Mouse (Mus musculus): ENCODE measurements around the gene Cdc6. TPM values are rescaled to one million over a fixed set of nuclear protein-coding genes. Genes with fewer than 3 reads are reported as not detected.
A peak's percentile ranks its signal among the peaks of the same experiment; 100 is the strongest.

Gene Cdc6
- total RNA-seq (2012; rRNA removed) (47.4 and 78.9 TPM in 2 replicates), total RNA-seq (2014; rRNA removed) (93.7 and 99.3 TPM in 2 replicates), polyA plus RNA-seq (2012; ENCODE audit: insufficient read length, low read depth) (81.3 and 91.9 TPM in 2 replicates)

GRCm38 (mm10) chr11:98907437-98908173 is at the start of gene Cdc6:
Cdc6 (plus strand) TSS chr11:98907801.
- peaks cover 31% of the 10 kb centered on the region for H3K79me2 ChIP-seq (replicated peaks; ENCODE audit: control insufficient read depth, extremely low read depth, insufficient read depth, poor library complexity, severe bottlenecking)
- peak within 1 kb of the TSS; percentile 87 for H3K4me2 ChIP-seq (ENCODE audit: insufficient read depth, low read depth, poor library complexity, severe bottlenecking)
- TF ChIP-seq SIN3A (IDR thresholded peaks at IDR 0.05; ENCODE audit: low read length) = peak; percentile 100
- TF ChIP-seq EP300 (IDR thresholded peaks at IDR 0.05; ENCODE audit: low read length) = no peak
- no peak for TF ChIP-seq PAX5 (IDR thresholded peaks at IDR 0.05; ENCODE audit: low read length)
- peak; percentile 14 for TF ChIP-seq MYC (IDR thresholded peaks at IDR 0.05; ENCODE audit: low read depth, low read length)
- TF ChIP-seq SMC3 (IDR thresholded peaks at IDR 0.05; ENCODE audit: low read depth, low read length) = no peak
- peak; percentile 50 for TF ChIP-seq USF1 (IDR thresholded peaks at IDR 0.05; ENCODE audit: low read depth, low read length)
- 0 out of 2 replicates have a peak, but pooled peaks have one; percentile 40 for TF ChIP-seq UBTF (IDR thresholded peaks at IDR 0.05; ENCODE audit: low read depth, low read length)
- peak; percentile 99 for TF ChIP-seq MXI1 (IDR thresholded peaks at IDR 0.05; ENCODE audit: low read depth, low read length)
- TF ChIP-seq ELF1 (IDR thresholded peaks at IDR 0.05; ENCODE audit: low read depth, low read length) = peak; percentile 99
- TF ChIP-seq CTCF (conservative IDR thresholded peaks at IDR 0.05 in 1 of 2, IDR thresholded peaks at IDR 0.05 in 1 of 2; ENCODE audit: low read depth in 2 of 2, low read length in 2 of 2) = no peak
- TF ChIP-seq BHLHE40 (IDR thresholded peaks at IDR 0.05; ENCODE audit: low read depth, low read length) = no peak
- TF ChIP-seq HCFC1 (IDR thresholded peaks at IDR 0.05; ENCODE audit: low read depth, low read length) = peak; percentile 99
- TF ChIP-seq E2F4 (IDR thresholded peaks at IDR 0.05; ENCODE audit: insufficient replicate concordance, low read depth, low read length) = peak; percentile 99
- TF ChIP-seq TBP (conservative IDR thresholded peaks at IDR 0.05; ENCODE audit: low read depth, low read length) = peak; percentile 98
- TF ChIP-seq POLR2AphosphoS2 (IDR thresholded peaks at IDR 0.05; ENCODE audit: low read depth, low read length) = peak; percentile 90
- peak; percentile 78 for TF ChIP-seq MAZ (IDR thresholded peaks at IDR 0.05; ENCODE audit: low read depth, low read length)
- peak; percentile 48; the same call in 1 of the 2 replicates for TF ChIP-seq GABPA (IDR thresholded peaks at IDR 0.05; ENCODE audit: insufficient replicate concordance, low read depth, low read length)
- peak; percentile 98 for TF ChIP-seq POLR2A (IDR thresholded peaks at IDR 0.05; ENCODE audit: low read depth, low read length)
- TF ChIP-seq ZMIZ1 (IDR thresholded peaks at IDR 0.05; ENCODE audit: low read depth, low read length) = peak; percentile 90
- TF ChIP-seq CHD1 (IDR thresholded peaks at IDR 0.05; ENCODE audit: low read depth, low read length) = no peak
- TF ChIP-seq MAFK (IDR thresholded peaks at IDR 0.05; ENCODE audit: insufficient replicate concordance, low read length) = 0 out of 2 replicates have a peak, but pooled peaks have one; percentile 14
- TF ChIP-seq MAX (IDR thresholded peaks at IDR 0.05; ENCODE audit: low read length) = peak; percentile 91
- no peak for TF ChIP-seq RAD21 (IDR thresholded peaks at IDR 0.05; ENCODE audit: low read depth, low read length)
- peak; percentile 85 for TF ChIP-seq TCF12 (IDR thresholded peaks at IDR 0.05; ENCODE audit: low read depth, low read length)
- TF ChIP-seq ETS1 (conservative IDR thresholded peaks at IDR 0.05; ENCODE audit: low read depth, low read length) = peak; percentile 8; the same call in 1 of the 2 replicates
- peak; percentile 97 for TF ChIP-seq KAT2A (IDR thresholded peaks at IDR 0.05; ENCODE audit: insufficient replicate concordance, low read length)
- peak; percentile 98 for TF ChIP-seq NELFE (IDR thresholded peaks at IDR 0.05; ENCODE audit: low read depth, low read length)
- peak; percentile 88 for TF ChIP-seq CHD2 (IDR thresholded peaks at IDR 0.05; ENCODE audit: low read length)
- TF ChIP-seq ZKSCAN1 (IDR thresholded peaks at IDR 0.05; ENCODE audit: borderline replicate concordance, low read depth, low read length) = no peak; the same call in 1 of the 2 replicates
- no peak for TF ChIP-seq ZC3H11A (IDR thresholded peaks at IDR 0.05; ENCODE audit: low read depth, low read length)
- TF ChIP-seq JUND (conservative IDR thresholded peaks at IDR 0.05; ENCODE audit: low read depth, low read length) = no peak
- TF ChIP-seq IRF4 (IDR thresholded peaks at IDR 0.05; ENCODE audit: low read depth, low read length) = no peak
- TF ChIP-seq JUN (IDR thresholded peaks at IDR 0.05; ENCODE audit: insufficient read depth, low read depth, low read length) = no peak
- no peak for TF ChIP-seq RCOR1 (conservative IDR thresholded peaks at IDR 0.05; ENCODE audit: low read depth, low read length)
- peak; percentile 39; the same call in 1 of the 2 replicates for TF ChIP-seq MEF2A (IDR thresholded peaks at IDR 0.05; ENCODE audit: borderline replicate concordance, low read depth, low read length)
- TF ChIP-seq ZNF384 (IDR thresholded peaks at IDR 0.05; ENCODE audit: low read depth, low read length) = peak; percentile 100
- no peak for TF ChIP-seq USF2 (conservative IDR thresholded peaks at IDR 0.05; ENCODE audit: low read depth, low read length)
- TF ChIP-seq NRF1 (IDR thresholded peaks at IDR 0.05; ENCODE audit: low read depth, low read length) = peak; percentile 59
- H3K9me3 ChIP-seq (replicated peaks; ENCODE audit: low read length) = no peaks in the 10 kb centered on the region
- peaks cover 45 to 67% of the 10 kb centered on the region in 2 experiments for H3K36me3 ChIP-seq (replicated peaks in 1 of 2; ENCODE audit: control insufficient read depth in 1 of 2, insufficient read depth in 1 of 2, low read length in 1 of 2)
- peak within 1 kb of the TSS; percentile 97 for H3K9ac ChIP-seq (ENCODE audit: insufficient read depth, low read depth)
- in situ Hi-C loops (cut with MboI; ENCODE audit: low pct_ligation_motif_present, low pct_unique_long_range_greater_than_20kb, low sequenced_read_pairs) = no loop called here
- peak; percentile 100 for DNase-seq (ENCODE audit: extremely low read depth)
- no peaks in the 10 kb centered on the region for H3K27me3 ChIP-seq (replicated peaks)
- peaks cover 8 to 40% of the 10 kb centered on the region in 2 experiments for H3K4me1 ChIP-seq (ENCODE audit: control insufficient read depth in 1 of 2, insufficient read depth in 2 of 2)
- peak within 1 kb of the TSS; percentile 77 to 91 (median 79) for H3K4me3 ChIP-seq (replicated peaks in 1 of 3; ENCODE audit: low read depth in 2 of 3, low read length in 2 of 3, poor library complexity in 1 of 3)
- H3K27ac ChIP-seq (ENCODE audit: insufficient read depth, low read depth) = peak within 1 kb of the TSS; percentile 45
- dilution Hi-C loops (cut with MboI; ENCODE audit: extremely low pct_ligation_motif_present, extremely low pct_unique_long_range_greater_than_20kb, low sequenced_read_pairs) = no loop called here
